In genomic region chr4:41606784-41607183, GRCm38 (mm10) we compare ENCODE assay signal across 9 mouse cellular contexts. TPM values are rescaled to one million over a fixed set of nuclear protein-coding genes. Genes with fewer than 3 reads are reported as not detected.
DNase-seq lines count a peak whose midpoint lies in the region; ATAC-seq lines count a peak whose summit lies in the region.
"Had no signal": no experiment of that assay in that cellular context is flagged by ENCODE, and none has a peak within 500 bp of the region (broad histone marks: within the 10 kb centered on the region; RNA-seq: fewer than 3 reads in every experiment).

No protein-coding gene starts in this region.

- H3K36me3 ChIP-seq in intestine, embryonic 14.5 days (ENCODE audit: control insufficient read depth, insufficient read depth, low read length) = no peaks in the 10 kb centered on the region
- H3K36me3 ChIP-seq in intestine, embryonic 16.5 days (ENCODE audit: control insufficient read depth, insufficient read depth, low read length) = no peaks in the 10 kb centered on the region
- H3K36me3 ChIP-seq in embryonic facial prominence, embryonic 10.5 days (replicated peaks) = no peaks in the 10 kb centered on the region

- no peak for ATAC-seq in intestine, embryonic 14.5 days (replicated peaks; ENCODE audit: low FRiP score, low TSS enrichment, low read depth)
- no peak for ATAC-seq in intestine, embryonic 16.5 days

- no peaks in the 10 kb centered on the region for H3K27me3 ChIP-seq in intestine, embryonic 14.5 days (replicated peaks; ENCODE audit: control insufficient read depth, insufficient read depth, low read length)
- no peaks in the 10 kb centered on the region for H3K27me3 ChIP-seq in intestine, embryonic 16.5 days (replicated peaks; ENCODE audit: control insufficient read depth, insufficient read depth, low read length)
- peaks cover 21% of the 10 kb centered on the region for H3K27me3 ChIP-seq in embryonic facial prominence, embryonic 10.5 days (replicated peaks; ENCODE audit: low read depth, poor library complexity, severe bottlenecking)

- no peak overlapping the region for H3K27ac ChIP-seq in intestine, embryonic 14.5 days (ENCODE audit: low read depth)
- no peak overlapping the region for H3K27ac ChIP-seq in intestine, embryonic 16.5 days (ENCODE audit: low read length)
- no peak overlapping the region for H3K27ac ChIP-seq in embryonic facial prominence, embryonic 10.5 days (replicated peaks)
- H3K27ac ChIP-seq: liver, embryonic 14.5 days had no signal

- no peaks in the 10 kb centered on the region for H3K9me3 ChIP-seq in intestine, embryonic 14.5 days (ENCODE audit: control insufficient read depth, low read length)
- H3K9me3 ChIP-seq in intestine, embryonic 16.5 days (ENCODE audit: control insufficient read depth, low read length) = no peaks in the 10 kb centered on the region
- H3K9me3 ChIP-seq in embryonic facial prominence, embryonic 10.5 days = no peaks in the 10 kb centered on the region

- H3K4me2 ChIP-seq in intestine, embryonic 14.5 days (ENCODE audit: low read length) = no peak overlapping the region
- no peak overlapping the region for H3K4me2 ChIP-seq in intestine, embryonic 16.5 days (ENCODE audit: low read depth, low read length)

- peak; percentile 85 for DNase-seq in intestine, embryonic 14.5 days (ENCODE audit: low spot score)
- peak; percentile 62 for DNase-seq in Muller cell, postnatal 12 days (ENCODE audit: inconsistent ontology term)
- peak; percentile 80 for DNase-seq in embryonic facial prominence, embryonic 10.5 days (ENCODE audit: low spot score)
- peak; percentile 62 to 68 for DNase-seq in lung, postnatal 4 days
- DNase-seq in frontal cortex, postnatal 14 days (ENCODE audit: low spot score in 2 of 2) = no peak
- DNase-seq in right cerebral cortex, postnatal 14 days = no peak
- no peak for DNase-seq in layer of hippocampus, adult 18-20 months (ENCODE audit: low spot score in 2 of 2)

- WGBS in intestine, embryonic 14.5 days = 34% methylated on average over 4 of the region's 4 CpGs
- WGBS in intestine, embryonic 16.5 days = 35% methylated on average over 4 of the region's 4 CpGs
- 37% methylated on average over 4 of the region's 4 CpGs for WGBS in embryonic facial prominence, embryonic 10.5 days

- no peak overlapping the region for H3K9ac ChIP-seq in intestine, embryonic 14.5 days (ENCODE audit: low read length)
- no peak overlapping the region for H3K9ac ChIP-seq in intestine, embryonic 16.5 days (ENCODE audit: low read depth, low read length)
- H3K9ac ChIP-seq: liver, embryonic 14.5 days had no signal

- H3K4me3 ChIP-seq in intestine, embryonic 14.5 days (ENCODE audit: low read depth, low read length) = no peak overlapping the region
- no peak overlapping the region for H3K4me3 ChIP-seq in intestine, embryonic 16.5 days (ENCODE audit: low read length)
- no peak overlapping the region for H3K4me3 ChIP-seq in embryonic facial prominence, embryonic 10.5 days

- no peaks in the 10 kb centered on the region for H3K4me1 ChIP-seq in intestine, embryonic 14.5 days (replicated peaks; ENCODE audit: control insufficient read depth, insufficient read depth, low read length)
- H3K4me1 ChIP-seq in intestine, embryonic 16.5 days (ENCODE audit: control insufficient read depth, insufficient read depth, low read length) = no peaks in the 10 kb centered on the region
- H3K4me1 ChIP-seq in embryonic facial prominence, embryonic 10.5 days = peaks cover 15% of the 10 kb centered on the region

RNA-seq across cellular contexts. Expression of gene Enho, which starts 33.3 kb away (rescaled TPM):
- polyA plus RNA-seq in intestine, embryonic 14.5 days (2014; fragmentation: Nextera tagmentation; extraction: Ambion mirVana) = 13.6 and 14.8 TPM in 2 replicates
- 7.6 and 8.7 TPM in 2 replicates for polyA plus RNA-seq in intestine, embryonic 16.5 days (2015; fragmentation: Nextera tagmentation; extraction: Ambion mirVana)
- 19.3 and 19.8 TPM in 2 replicates for polyA plus RNA-seq in embryonic facial prominence, embryonic 10.5 days (2016; fragmentation: Nextera tagmentation; extraction: Ambion mirVana)
- 10 to 100 TPM; 61.9 to 65.0 TPM for total RNA-seq in layer of hippocampus, adult 18-20 months (2021)

RNA-seq across cellular contexts. Expression of gene Dnaic1, which starts 37.2 kb away (rescaled TPM):
- 3.4 and 4.9 TPM in 2 replicates for polyA plus RNA-seq in intestine, embryonic 14.5 days (2014; fragmentation: Nextera tagmentation; extraction: Ambion mirVana)
- 3.5 and 4.2 TPM in 2 replicates for polyA plus RNA-seq in intestine, embryonic 16.5 days (2015; fragmentation: Nextera tagmentation; extraction: Ambion mirVana)
- 1.3 and 1.8 TPM in 2 replicates for polyA plus RNA-seq in embryonic facial prominence, embryonic 10.5 days (2016; fragmentation: Nextera tagmentation; extraction: Ambion mirVana)
- 1 to 10 TPM; 7.8 to 9.0 TPM for total RNA-seq in layer of hippocampus, adult 18-20 months (2021)

RNA-seq across cellular contexts. Expression of gene Fam219a, which starts 37.4 kb away (rescaled TPM):
- polyA plus RNA-seq in intestine, embryonic 14.5 days (2014; fragmentation: Nextera tagmentation; extraction: Ambion mirVana) = 2.2 TPM in 2 replicates
- 2.4 and 2.9 TPM in 2 replicates for polyA plus RNA-seq in intestine, embryonic 16.5 days (2015; fragmentation: Nextera tagmentation; extraction: Ambion mirVana)
- 2.0 and 2.6 TPM in 2 replicates for polyA plus RNA-seq in embryonic facial prominence, embryonic 10.5 days (2016; fragmentation: Nextera tagmentation; extraction: Ambion mirVana)
- 100 to 1,000 TPM; 159 to 163 TPM for total RNA-seq in layer of hippocampus, adult 18-20 months (2021)

Comparison
In these comparisons a context has a peak if more than half of its experiments do, and no peak if none do; other contexts are left out.
1. DNase-seq: peak in intestine, embryonic 14.5 days (single experiment), Muller cell, postnatal 12 days (single experiment), embryonic facial prominence, embryonic 10.5 days (single experiment) and lung, postnatal 4 days (2 of 2); none in frontal cortex, postnatal 14 days (0 of 2), right cerebral cortex, postnatal 14 days (single experiment) and layer of hippocampus, adult 18-20 months (0 of 2).